Mouse (Mus musculus) Patski (cell line): Measurements from ENCODE around the gene Tsks. TPM values are rescaled to one million over a fixed set of nuclear protein-coding genes. Genes with fewer than 3 reads are reported as not detected.

Experiments used
- ATAC-seq: fragments of 100-300 bp; one replicate; pipeline ENCODE4 v1.8.0; 2021
- CTCF ChIA-PET: fragments of 350-600 bp; sonication (Branson Sonifier 250); formaldehyde crosslinking; loops from one replicate; lab custom pipeline; 2022; ENCODE audit warnings: inconsistent platforms; lab: Charles Lee
- POLR2A ChIA-PET: fragments of 350-600 bp; sonication (Branson Sonifier 250); formaldehyde crosslinking; loops from one replicate; lab custom pipeline; 2022; ENCODE audit warnings: antibody characterized with exemption, inconsistent platforms; lab: Charles Lee
- DNase-seq: peaks from one replicate; pipeline ENCODE4 v3.0.0-alpha.2; 2011; ENCODE audit warnings: low read depth, low spot score
- H3K27me3 ChIP-seq: fragments of 371-371 bp; one replicate; pipeline ENCODE4 v1.5.1; 2021
- CTCF ChIP-seq: fragments of 100-300 bp; IDR thresholded peaks from one replicate; pipeline ENCODE4 v1.5.1; 2021
- in situ Hi-C: fragments of 300-500 bp; cut with MboI; formaldehyde crosslinking; loops from 3 replicates; pipeline ENCODE4 v1.11.1; 2018; ENCODE audit warnings: low pct_unique_long_range_greater_than_20kb, mixed read lengths
- polyA plus RNA-seq: library from polyadenylated mRNA; unstranded; gene quantifications from one replicate; pipeline ENCODE4 v1.2.3, GENCODE M21; 2021

Gene Tsks
- polyA plus RNA-seq, 1 experiment from 2014 or later, result 0.06 TPM

DNA sequence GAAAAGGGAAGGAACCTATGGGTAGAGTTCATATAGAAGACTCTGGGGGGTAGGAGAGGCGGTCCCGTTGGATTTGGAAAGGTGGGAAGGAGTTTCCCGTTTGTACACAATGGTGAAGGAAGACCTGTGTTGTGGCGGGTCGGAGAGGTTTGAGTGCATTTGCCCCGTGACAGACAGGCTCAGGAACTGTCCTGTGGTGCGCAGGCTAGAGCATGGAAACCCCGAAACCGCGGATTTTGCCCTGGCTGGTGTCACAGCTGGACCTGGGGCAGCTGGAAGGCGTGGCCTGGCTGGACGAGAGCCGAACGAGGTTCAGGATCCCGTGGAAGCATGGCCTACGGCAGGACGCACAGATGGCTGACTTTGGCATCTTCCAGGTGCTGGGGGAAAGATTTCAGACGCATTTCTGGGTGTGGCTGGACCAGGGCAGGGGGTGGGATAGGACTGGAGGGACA, 55.5 kb downstream of the Tsks start, which contains the start of gene Bcl2l12:
Gene Bcl2l12 (minus strand): TSS at position 212 of the 455 bp plus-strand sequence.
- in situ Hi-C loops, result no loop called here
- no peaks in the 10 kb centered on the region for H3K27me3 ChIP-seq
- ATAC-seq (no peak), DNase-seq (no peak)
- no peak for TF ChIP-seq CTCF
- CTCF ChIA-PET, result no interaction called here
- POLR2A ChIA-PET, result interaction anchor here (0.6 to 1.8 kb wide), 3 partner anchors 10 to 125 kb away, joined by 4 to 10 read pairs (median 6); partner anchors contain the start of gene Scaf1

- ATAC-seq, result no peak
- in situ Hi-C loops, result no loop called here
- TF ChIP-seq CTCF, result no peak
- DNase-seq, result no peak
- no peaks in the 10 kb centered on the region for H3K27me3 ChIP-seq
- ChIA-PET CTCF (no interaction called here), POLR2A (interaction anchor here (1.2 kb wide), 1 partner anchor 13 kb away, joined by 4 read pairs; the partner anchor contains the start of gene Prmt1)
Measured at GRCm38 (mm10) chr7:44999753-45000152, 56.7 kb downstream of the Tsks start.

GRCm38 (mm10) chr7:45000539-45001114, 57.6 kb downstream of the Tsks start:
- no peak for TF ChIP-seq CTCF
- H3K27me3 ChIP-seq, result no peaks in the 10 kb centered on the region
- POLR2A ChIA-PET, result interaction anchor here (0.6 to 1.2 kb wide), 2 partner anchors 14 to 403 kb away, joined by 4 read pairs; partner anchors contain the start of gene Prmt1
- CTCF ChIA-PET, result no interaction called here
- in situ Hi-C loops, result no loop called here
- DNase-seq (no peak), ATAC-seq (no peak)

GRCm38 (mm10) chr7:45002440-45002839, 59.4 kb downstream of the Tsks start:
- POLR2A ChIA-PET, result interaction anchor here (1.2 to 1.4 kb wide), 2 partner anchors 11 to 15 kb away, joined by 5 to 7 read pairs; partner anchors contain the start of gene Rras
- ATAC-seq, result peak; percentile 8
- H3K27me3 ChIP-seq, result no peaks in the 10 kb centered on the region
- in situ Hi-C loops, result no loop called here
- no peak for DNase-seq
- CTCF ChIA-PET, result interaction anchor here (0.9 to 1.6 kb wide), 2 partner anchors 10 to 64 kb away, joined by 3 to 4 read pairs; no protein-coding TSS in a partner anchor
- TF ChIP-seq CTCF, result no peak

DNA sequence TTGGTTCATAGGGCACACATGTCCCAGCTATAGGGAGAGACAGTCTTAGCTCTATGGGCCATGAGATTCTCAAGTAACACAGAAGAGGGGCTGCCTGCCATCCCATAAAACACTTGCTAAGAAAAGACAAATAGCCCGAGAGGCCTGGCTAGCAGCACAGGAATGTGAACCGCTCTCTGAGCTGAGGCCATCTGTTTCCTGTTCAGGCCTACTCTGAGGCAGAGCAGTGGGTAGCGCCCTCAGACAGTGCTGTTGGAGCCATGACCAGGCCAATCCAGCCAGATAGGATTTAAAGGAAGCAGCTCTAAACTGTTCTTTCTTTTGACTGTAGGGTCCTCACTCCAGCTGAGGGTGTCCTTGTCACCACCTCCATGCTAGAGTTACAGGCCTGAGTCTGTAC, 61.5 kb downstream of the Tsks start:
- no peak for TF ChIP-seq CTCF
- POLR2A ChIA-PET, result interaction anchor here (2.6 kb wide), 1 partner anchor 10 kb away, joined by 17 read pairs; no protein-coding TSS in a partner anchor
- CTCF ChIA-PET, result interaction anchor here (1.2 to 1.6 kb wide), 2 partner anchors 10 to 20 kb away, joined by 3 to 4 read pairs; no protein-coding TSS in a partner anchor
- DNase-seq (no peak), ATAC-seq (no peak)
- in situ Hi-C loops, result no loop called here
- H3K27me3 ChIP-seq, result no peaks in the 10 kb centered on the region

GRCm38 (mm10) chr7:45005321-45005992, 62.5 kb downstream of the Tsks start:
- ATAC-seq (no peak), DNase-seq (no peak)
- in situ Hi-C loops, result no loop called here
- ChIA-PET POLR2A (interaction anchor here (1.2 to 2.6 kb wide), 2 partner anchors 9 to 12 kb away, joined by 3 to 17 read pairs; no protein-coding TSS in a partner anchor), CTCF (interaction anchor here (0.9 to 1.6 kb wide), 2 partner anchors 9 to 10 kb away, joined by 3 to 4 read pairs; no protein-coding TSS in a partner anchor)
- TF ChIP-seq CTCF, result no peak
- no peaks in the 10 kb centered on the region for H3K27me3 ChIP-seq

DNA sequence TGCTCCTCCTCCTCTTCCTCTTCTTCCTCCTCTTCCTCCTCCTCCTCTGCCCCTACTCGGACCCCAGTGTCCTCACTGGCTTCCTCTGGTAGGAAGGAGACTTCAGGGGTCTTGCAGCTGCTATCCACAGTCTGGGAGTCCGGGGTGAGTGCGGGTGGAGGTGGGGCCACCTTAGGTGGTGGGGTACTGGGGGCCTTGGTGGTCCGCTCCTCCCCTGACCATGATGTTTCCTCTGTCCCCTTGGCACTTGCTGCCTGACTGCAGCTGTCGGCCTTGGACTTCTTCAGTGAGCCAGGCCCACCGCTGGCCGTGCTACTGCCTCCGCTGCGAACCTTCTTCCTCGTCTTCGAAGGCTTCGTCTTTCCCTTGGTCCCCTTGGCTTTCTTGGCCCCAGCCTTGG, 63.5 kb downstream of the Tsks start:
- CTCF ChIA-PET, result no interaction called here
- DNase-seq (no peak), ATAC-seq (no peak)
- TF ChIP-seq CTCF, result no peak
- POLR2A ChIA-PET, result interaction anchor here (1.2 kb wide), 1 partner anchor 11 kb away, joined by 3 read pairs; no protein-coding TSS in a partner anchor
- in situ Hi-C loops, result no loop called here
- no peaks in the 10 kb centered on the region for H3K27me3 ChIP-seq

GRCm38 (mm10) chr7:45007141-45007540, 64.1 kb downstream of the Tsks start:
- ChIA-PET POLR2A (no interaction called here), CTCF (no interaction called here)
- TF ChIP-seq CTCF, result no peak
- ATAC-seq (no peak), DNase-seq (no peak)
- H3K27me3 ChIP-seq, result no peaks in the 10 kb centered on the region
- in situ Hi-C loops, result no loop called here

Other genes with a start within 250 kb of the Tsks start
- not detected for gene Izumo2, start 234.5 kb upstream of the Tsks start, polyA plus RNA-seq
- gene Vrk3, start 194.8 kb upstream of the Tsks start, polyA plus RNA-seq, result 51.5 TPM
- gene Zfp473, start 192.2 kb upstream of the Tsks start, polyA plus RNA-seq, result 1.8 TPM
- 48.7 TPM for gene Nup62, start 127.1 kb upstream of the Tsks start, polyA plus RNA-seq
- 2.2 TPM for gene Il4i1, start 126.8 kb upstream of the Tsks start, polyA plus RNA-seq
- gene Atf5, start 126.5 kb upstream of the Tsks start, polyA plus RNA-seq, result 76.6 TPM
- 99.9 TPM for gene Akt1s1, start 94.2 kb upstream of the Tsks start, polyA plus RNA-seq
- gene Tbc1d17, start 94.1 kb upstream of the Tsks start, polyA plus RNA-seq, result 59.1 TPM
- 43.2 TPM for gene Pnkp, start 86.1 kb upstream of the Tsks start, polyA plus RNA-seq
- 308 TPM for gene Ptov1, start 73.4 kb upstream of the Tsks start, polyA plus RNA-seq
- gene Med25, start 50.5 kb upstream of the Tsks start, polyA plus RNA-seq, result 96.8 TPM
- gene Fuz, start 47.1 kb upstream of the Tsks start, polyA plus RNA-seq, result 16.9 TPM
- 104 TPM for gene Ap2a1, start 13.7 kb upstream of the Tsks start, polyA plus RNA-seq
- gene Cpt1c, start 31.6 kb downstream of the Tsks start, polyA plus RNA-seq, result 22.1 TPM
- gene Prmt1, start 43.4 kb downstream of the Tsks start, polyA plus RNA-seq, result 514 TPM
- gene Irf3, start 54.4 kb downstream of the Tsks start, polyA plus RNA-seq, result 108 TPM
- 19.9 TPM for gene Bcl2l12, start 55.5 kb downstream of the Tsks start, polyA plus RNA-seq
- 80.3 TPM for gene Scaf1, start 73.2 kb downstream of the Tsks start, polyA plus RNA-seq
- 78.9 TPM for gene Rras, start 74.8 kb downstream of the Tsks start, polyA plus RNA-seq
- gene Prr12, start 109.7 kb downstream of the Tsks start, polyA plus RNA-seq, result 35.8 TPM
- gene Nosip, start 119.2 kb downstream of the Tsks start, polyA plus RNA-seq, result 77.4 TPM
- 38.6 TPM for gene Prrg2, start 119.5 kb downstream of the Tsks start, polyA plus RNA-seq
- 21.7 TPM for gene Rcn3, start 149.0 kb downstream of the Tsks start, polyA plus RNA-seq
- 22.2 TPM for gene Fcgrt, start 160.6 kb downstream of the Tsks start, polyA plus RNA-seq
- 920 TPM for gene Rps11, start 181.2 kb downstream of the Tsks start, polyA plus RNA-seq
- gene Rpl13a, start 185.6 kb downstream of the Tsks start, polyA plus RNA-seq, result 1,333 TPM
- not detected for gene Gm45713, start 193.0 kb downstream of the Tsks start, polyA plus RNA-seq
- gene Flt3l, start 193.2 kb downstream of the Tsks start, polyA plus RNA-seq, result 7.3 TPM
- 68.2 TPM for gene Pih1d1, start 211.1 kb downstream of the Tsks start, polyA plus RNA-seq
- 48.9 TPM for gene Aldh16a1, start 211.4 kb downstream of the Tsks start, polyA plus RNA-seq
- 0.19 TPM for gene Slc17a7, start 220.7 kb downstream of the Tsks start, polyA plus RNA-seq
- not detected for gene Gfy, start 236.4 kb downstream of the Tsks start, polyA plus RNA-seq
- not detected for gene Pth2, start 237.8 kb downstream of the Tsks start, polyA plus RNA-seq